Mouse (Mus musculus) stomach, embryonic 15.5 days (tissue): Measurements from ENCODE around the gene Ninj2. TPM values are rescaled to one million over a fixed set of nuclear protein-coding genes. Genes with fewer than 3 reads are reported as not detected.

Source experiments
- ATAC-seq: fragments of 200-750 bp; cut with Nextera tagmentation; 2 replicates; pipeline ENCODE4 v1.8.0; 2017; ENCODE audit warnings: low read depth, moderate number of reproducible peaks, moderate TSS enrichment; ENCODE audit not compliant: insufficient read depth, low FRiP score
- H3K27ac ChIP-seq: fragments of 300-500 bp; sonication (generic); 2 replicates; pipeline ENCODE4 v1.5.1; 2015; ENCODE audit warnings: mild to moderate bottlenecking, inconsistent platforms
- H3K27me3 ChIP-seq: fragments of 300-500 bp; sonication (generic); replicated peaks from 2 replicates; pipeline ENCODE4 v1.6.1; 2015; ENCODE audit warnings: inconsistent platforms
- H3K36me3 ChIP-seq: fragments of 300-500 bp; sonication (generic); 2 replicates; pipeline ENCODE4 v1.6.1; 2015; ENCODE audit warnings: inconsistent platforms
- H3K4me1 ChIP-seq: fragments of 300-500 bp; sonication (generic); 2 replicates; pipeline ENCODE4 v1.6.1; 2015; ENCODE audit warnings: inconsistent platforms
- H3K4me2 ChIP-seq: fragments of 300-500 bp; sonication (generic); 2 replicates; pipeline ENCODE4 v1.6.1; 2015; ENCODE audit warnings: mild to moderate bottlenecking, inconsistent platforms
- H3K4me3 ChIP-seq: fragments of 300-500 bp; sonication (generic); replicated peaks from 2 replicates; pipeline ENCODE4 v1.5.1; 2015; ENCODE audit warnings: inconsistent platforms
- H3K9ac ChIP-seq: fragments of 300-500 bp; sonication (generic); 2 replicates; pipeline ENCODE4 v1.6.1; 2015; ENCODE audit warnings: inconsistent platforms
- H3K9me3 ChIP-seq: fragments of 300-500 bp; sonication (generic); 2 replicates; pipeline ENCODE4 v1.6.1; 2016; ENCODE audit warnings: inconsistent platforms
- WGBS: fragments of 180-500 bp; shearing (Covaris S2); methylation state at CpG from one replicate; pipeline ENCODE4 v1.1.7; 2015; 5-methylcytosine and 5-hydroxymethylcytosine counted together
- polyA plus RNA-seq: library from polyadenylated mRNA; unstranded; fragments of >200 nt; fragmentation: Nextera tagmentation; extraction: Ambion mirVana; gene quantifications from 2 replicates; pipeline ENCODE4 v1.2.1, GENCODE M21; 2015

Ninj2 gene
- polyA plus RNA-seq, 1 experiment from 2014 or later: not detected

DNA sequence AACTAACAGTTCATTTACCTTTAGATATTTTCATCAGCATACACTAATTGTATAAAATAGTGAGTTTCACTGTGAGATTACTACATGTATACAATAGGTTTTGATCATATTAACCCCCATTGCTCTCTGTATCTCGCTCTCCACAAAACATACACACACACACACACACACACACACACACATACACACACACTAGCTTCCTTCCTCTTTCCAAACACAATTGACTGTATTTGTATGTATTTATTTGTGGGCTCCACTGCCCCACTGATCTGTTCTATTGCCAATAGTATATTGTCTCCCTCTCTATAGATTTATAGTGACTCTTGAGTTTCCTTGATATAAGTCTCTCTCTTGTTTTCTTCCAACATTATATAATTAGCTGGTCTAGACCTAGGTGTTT lies 2.4 kb downstream of the Ninj2 start:
- WGBS: 83% methylated on average over 1 of the region's 1 CpGs
- Histone ChIP-seq H3K4me2 (no peak overlapping the region), H3K9me3 (no peaks in the 10 kb centered on the region), H3K27ac (no peak overlapping the region), H3K9ac (no peak overlapping the region), H3K4me1 (no peaks in the 10 kb centered on the region), H3K27me3 (no peaks in the 10 kb centered on the region), H3K4me3 (no peak overlapping the region), H3K36me3 (no peaks in the 10 kb centered on the region)
- no peak for ATAC-seq

DNA sequence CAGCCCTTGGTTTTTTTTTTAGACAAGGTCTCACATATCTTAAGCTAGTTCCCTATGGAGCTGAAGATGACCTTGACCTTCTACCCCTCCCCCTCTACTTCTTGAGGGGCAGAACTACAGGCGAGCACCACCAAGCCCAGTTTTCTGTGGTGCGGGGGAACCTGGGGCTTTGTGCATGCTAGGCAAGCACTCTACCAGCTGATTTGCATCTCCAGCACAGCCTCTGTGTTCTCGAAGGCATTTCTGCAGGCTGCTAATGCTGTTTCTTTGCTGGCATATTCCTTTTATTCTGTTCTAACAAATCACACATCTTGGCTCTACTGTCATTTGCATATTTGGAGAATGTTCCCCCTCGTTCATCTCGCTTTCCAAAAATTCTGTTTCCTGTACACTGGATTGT lies 6.2 kb downstream of the Ninj2 start:
- Histone ChIP-seq H3K4me1 (no peaks in the 10 kb centered on the region), H3K9me3 (no peaks in the 10 kb centered on the region), H3K4me2 (no peak overlapping the region), H3K36me3 (no peaks in the 10 kb centered on the region), H3K9ac (no peak overlapping the region), H3K27ac (no peak overlapping the region), H3K27me3 (no peaks in the 10 kb centered on the region), H3K4me3 (no peak overlapping the region)
- no peak for ATAC-seq
- WGBS: 66% methylated on average over 5 of the region's 5 CpGs

DNA sequence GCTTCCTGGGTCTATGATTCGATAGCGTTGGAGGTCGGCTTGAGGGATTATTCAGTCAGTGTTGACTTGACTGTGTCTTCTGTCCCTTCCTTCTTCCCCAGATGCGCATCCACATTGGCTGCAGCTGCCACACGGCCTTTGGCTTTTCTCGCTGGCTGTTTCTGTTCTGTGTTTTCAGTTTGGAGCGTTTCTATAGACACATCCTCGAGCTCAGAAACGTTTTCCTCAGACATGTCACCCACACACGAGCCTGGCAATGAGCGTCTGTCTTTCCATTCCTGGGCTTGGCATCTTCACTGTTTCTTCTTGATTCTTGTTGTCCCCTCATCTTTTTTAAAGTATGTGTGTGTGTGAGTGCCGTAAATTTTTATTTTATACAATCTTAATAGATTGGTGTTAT lies 8.1 kb downstream of the Ninj2 start:
- ATAC-seq: no peak
- H3K27me3 ChIP-seq: no peaks in the 10 kb centered on the region
- 77% methylated on average over 12 of the region's 12 CpGs for WGBS

GRCm38 (mm10) chr6:120101996-120102395 lies 8.8 kb downstream of the Ninj2 start:
- H3K4me1 ChIP-seq: no peaks in the 10 kb centered on the region
- no peak overlapping the region for H3K27ac ChIP-seq
- H3K4me3 ChIP-seq: no peak overlapping the region
- 82% methylated on average over 6 of the region's 6 CpGs for WGBS
- H3K9me3 ChIP-seq: no peaks in the 10 kb centered on the region
- H3K27me3 ChIP-seq: no peaks in the 10 kb centered on the region
- no peak overlapping the region for H3K9ac ChIP-seq
- ATAC-seq: no peak
- no peak overlapping the region for H3K4me2 ChIP-seq
- no peaks in the 10 kb centered on the region for H3K36me3 ChIP-seq

More for the DNA sequence above, 8.1 kb downstream of the Ninj2 start:
- no peaks in the 10 kb centered on the region for H3K36me3 ChIP-seq
- H3K27ac ChIP-seq: no peak overlapping the region
- H3K4me2 ChIP-seq: no peak overlapping the region
- no peak overlapping the region for H3K9ac ChIP-seq
- no peaks in the 10 kb centered on the region for H3K4me1 ChIP-seq
- no peak overlapping the region for H3K4me3 ChIP-seq
- no peaks in the 10 kb centered on the region for H3K9me3 ChIP-seq

- Histone ChIP-seq H3K4me2 (no peak overlapping the region), H3K36me3 (no peaks in the 10 kb centered on the region), H3K27ac (no peak overlapping the region), H3K9me3 (no peaks in the 10 kb centered on the region), H3K4me3 (no peak overlapping the region), H3K4me1 (no peaks in the 10 kb centered on the region), H3K27me3 (no peaks in the 10 kb centered on the region), H3K9ac (no peak overlapping the region)
- WGBS: 15% methylated on average over 1 of the region's 1 CpGs
- no peak for ATAC-seq
Measured at GRCm38 (mm10) chr6:120103104-120103503, 10.0 kb downstream of the Ninj2 start.

DNA sequence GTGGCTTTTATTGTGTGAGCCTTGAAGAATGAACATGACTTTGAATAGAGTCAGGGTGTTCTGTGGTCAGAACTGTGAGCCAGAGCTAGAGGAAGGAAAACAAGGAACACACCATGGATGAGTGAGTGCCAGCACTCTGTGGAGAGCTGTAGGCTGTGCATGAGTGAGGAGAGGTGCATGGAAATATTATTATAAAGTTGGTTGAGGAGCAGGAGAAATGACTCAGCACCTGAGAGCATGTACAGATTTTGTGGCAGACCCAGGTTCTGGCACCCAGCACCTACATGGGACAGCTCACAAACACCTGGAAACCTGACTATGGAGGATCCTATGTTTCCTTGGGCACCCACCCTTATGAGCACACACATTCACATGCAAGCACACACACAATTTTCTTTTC lies 11.9 kb downstream of the Ninj2 start:
- Histone ChIP-seq H3K36me3 (no peaks in the 10 kb centered on the region), H3K4me3 (no peak overlapping the region), H3K27me3 (no peaks in the 10 kb centered on the region), H3K9ac (no peak overlapping the region), H3K27ac (no peak overlapping the region), H3K9me3 (no peaks in the 10 kb centered on the region), H3K4me2 (no peak overlapping the region), H3K4me1 (0 out of 2 replicates have a peak, but pooled peaks cover 5% of the 10 kb centered on the region)
- ATAC-seq: no peak

GRCm38 (mm10) chr6:120107586-120107985 lies 14.4 kb downstream of the Ninj2 start:
- H3K27me3 ChIP-seq: no peaks in the 10 kb centered on the region
- H3K4me3 ChIP-seq: no peak overlapping the region
- no peaks in the 10 kb centered on the region for H3K9me3 ChIP-seq
- no peak overlapping the region for H3K9ac ChIP-seq
- ATAC-seq: no peak
- H3K4me1 ChIP-seq: 0 out of 2 replicates have a peak, but pooled peaks cover 9% of the 10 kb centered on the region
- H3K27ac ChIP-seq: no peak overlapping the region
- no peaks in the 10 kb centered on the region for H3K36me3 ChIP-seq
- whole genome bisulfite sequencing: 61% methylated on average over 5 of the region's 5 CpGs
- H3K4me2 ChIP-seq: no peak overlapping the region

GRCm38 (mm10) chr6:120108061-120108460 lies 14.9 kb downstream of the Ninj2 start:
- no peak for ATAC-seq
- Histone ChIP-seq H3K9ac (no peak overlapping the region), H3K36me3 (no peaks in the 10 kb centered on the region), H3K4me3 (no peak overlapping the region), H3K4me2 (no peak overlapping the region), H3K27ac (no peak overlapping the region), H3K9me3 (no peaks in the 10 kb centered on the region), H3K27me3 (no peaks in the 10 kb centered on the region), H3K4me1 (0 out of 2 replicates have a peak, but pooled peaks cover 9% of the 10 kb centered on the region)
- 52% methylated on average over 6 of the region's 6 CpGs for WGBS

DNA sequence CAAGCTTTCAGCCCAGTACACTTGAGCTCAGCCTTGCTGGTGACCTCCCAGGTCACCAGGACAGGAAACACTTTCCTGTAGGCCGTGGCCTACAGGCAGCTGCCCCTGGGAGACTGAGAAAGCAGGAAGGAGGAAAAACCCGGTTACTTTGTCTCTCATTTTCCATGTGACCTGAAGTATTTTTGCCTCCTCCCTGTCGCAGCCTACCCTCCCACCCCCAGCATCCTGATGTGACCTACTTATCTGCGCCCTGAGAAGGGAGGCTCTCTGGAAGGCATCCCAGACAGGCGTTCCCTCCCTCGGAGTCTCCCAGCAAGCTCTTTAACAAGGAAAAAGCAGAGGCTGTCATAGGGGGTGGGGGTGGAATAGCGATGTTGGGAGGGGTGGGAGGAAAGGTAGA lies 16.0 kb downstream of the Ninj2 start:
- WGBS: 27% methylated on average over 7 of the region's 7 CpGs
- Histone ChIP-seq H3K4me2 (no peak overlapping the region), H3K27me3 (no peaks in the 10 kb centered on the region), H3K9me3 (no peaks in the 10 kb centered on the region), H3K4me1 (0 out of 2 replicates have a peak, but pooled peaks cover 9% of the 10 kb centered on the region), H3K9ac (no peak overlapping the region), H3K4me3 (no peak overlapping the region), H3K36me3 (no peaks in the 10 kb centered on the region), H3K27ac (no peak overlapping the region)
- ATAC-seq: no peak

DNA sequence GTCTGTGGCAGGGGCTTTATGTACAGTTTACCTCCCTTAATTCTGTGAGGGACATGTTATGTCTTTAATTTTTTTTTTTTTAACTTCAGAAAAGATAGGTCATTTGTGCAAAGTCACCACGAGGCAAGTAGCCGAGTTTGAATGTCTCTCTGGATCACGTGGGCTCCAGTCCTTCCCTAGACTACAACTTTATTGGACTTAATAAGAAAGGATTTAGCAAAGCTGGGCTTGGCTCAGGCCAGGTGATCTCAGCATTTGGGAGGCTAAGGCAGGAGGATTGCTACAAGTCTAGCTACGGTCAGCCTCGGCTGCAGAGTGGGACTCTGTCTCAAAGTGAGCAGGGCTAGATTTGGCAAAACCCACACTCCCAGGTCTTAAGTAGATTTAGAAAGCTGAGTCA lies 16.8 kb downstream of the Ninj2 start:
- 0 out of 2 replicates have a peak, but pooled peaks cover 9% of the 10 kb centered on the region for H3K4me1 ChIP-seq
- no peak overlapping the region for H3K9ac ChIP-seq
- H3K9me3 ChIP-seq: no peaks in the 10 kb centered on the region
- ATAC-seq: no peak
- H3K27ac ChIP-seq: no peak overlapping the region
- 82% methylated on average over 5 of the region's 5 CpGs for WGBS
- H3K4me3 ChIP-seq: no peak overlapping the region
- no peak overlapping the region for H3K4me2 ChIP-seq
- H3K36me3 ChIP-seq: no peaks in the 10 kb centered on the region
- no peaks in the 10 kb centered on the region for H3K27me3 ChIP-seq

GRCm38 (mm10) chr6:120110738-120111409 lies 17.7 kb downstream of the Ninj2 start:
- no peaks in the 10 kb centered on the region for H3K9me3 ChIP-seq

DNA sequence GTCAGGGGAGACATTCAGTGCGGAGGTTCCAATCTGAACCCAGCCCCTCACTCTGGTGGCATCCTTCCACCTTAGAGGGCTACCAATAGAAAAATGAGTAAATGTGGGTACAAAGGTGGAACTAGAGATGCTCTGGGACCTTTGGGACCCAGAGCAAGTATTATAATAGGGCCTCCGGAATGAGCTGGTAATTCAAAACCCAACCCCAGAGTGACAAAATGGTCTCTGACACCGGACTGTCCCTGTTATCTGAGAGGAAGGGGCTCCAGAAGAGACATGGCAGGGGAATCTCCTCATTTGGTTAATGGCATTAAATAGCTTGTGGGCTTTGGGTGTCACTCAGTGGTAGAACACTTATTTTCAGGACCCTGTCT lies 18.2 kb downstream of the Ninj2 start:
- H3K27me3 ChIP-seq: no peaks in the 10 kb centered on the region
- no peak for ATAC-seq
- 0 out of 2 replicates have a peak overlapping the region, but pooled peaks have one; percentile 84 for H3K27ac ChIP-seq
- H3K4me1 ChIP-seq: 0 out of 2 replicates have a peak, but pooled peaks cover 9% of the 10 kb centered on the region
- H3K4me2 ChIP-seq: no peak overlapping the region
- 76% methylated on average over 3 of the region's 3 CpGs for WGBS
- H3K4me3 ChIP-seq: no peak overlapping the region
- H3K9ac ChIP-seq: no peak overlapping the region
- no peaks in the 10 kb centered on the region for H3K9me3 ChIP-seq
- H3K36me3 ChIP-seq: no peaks in the 10 kb centered on the region

More at GRCm38 (mm10) chr6:120110738-120111409, 17.7 kb downstream of the Ninj2 start:
- WGBS: 75% methylated on average over 7 of the region's 7 CpGs
- Histone ChIP-seq H3K4me3 (no peak overlapping the region), H3K27me3 (no peaks in the 10 kb centered on the region), H3K27ac (no peak overlapping the region), H3K4me2 (no peak overlapping the region), H3K9ac (no peak overlapping the region), H3K36me3 (no peaks in the 10 kb centered on the region), H3K4me1 (0 out of 2 replicates have a peak, but pooled peaks cover 9% of the 10 kb centered on the region)
- ATAC-seq: no peak
